ENCODE assay signal across 8 mouse cellular contexts in genomic region chr16:29734324-29734723, GRCm38 (mm10).
DNase-seq lines count a peak whose midpoint lies in the region; ATAC-seq and TF ChIP-seq lines count a peak whose summit lies in the region.

No protein-coding gene starts in this region.

- TF ChIP-seq POLR2A in thymus, adult 2 months (IDR thresholded peaks at IDR 0.05; ENCODE audit: control insufficient read depth, extremely low read depth, insufficient read depth, low read length, poor library complexity), result no peak

- peak; percentile 17 for DNase-seq in thymus, adult 2 months
- DNase-seq in thymus, postnatal 36 days, result no peak
- peak; percentile 40 to 62 for DNase-seq in cerebellum, postnatal 25 days
- peak; percentile 56 for DNase-seq in gastrocnemius, postnatal 25 days
- peak; percentile 7 for DNase-seq in naive thymus-derived CD4-positive, alpha-beta T cell, adult 2 months (ENCODE audit: low read depth)

- no peaks in the 10 kb centered on the region for H3K27me3 ChIP-seq in thymus, adult 2 months (ENCODE audit: control insufficient read depth, insufficient read depth, low read length)
- H3K27me3 ChIP-seq in intestine, embryonic 15.5 days (replicated peaks), result no peaks in the 10 kb centered on the region
- peaks cover 18% of the 10 kb centered on the region for H3K27me3 ChIP-seq in limb, embryonic 12.5 days

- H3K36me3 ChIP-seq in thymus, adult 2 months (ENCODE audit: control insufficient read depth, insufficient read depth, low read length), result no peaks in the 10 kb centered on the region
- no peaks in the 10 kb centered on the region for H3K36me3 ChIP-seq in intestine, embryonic 15.5 days
- no peaks in the 10 kb centered on the region for H3K36me3 ChIP-seq in limb, embryonic 12.5 days

- peaks cover 4% of the 10 kb centered on the region for H3K4me1 ChIP-seq in thymus, adult 2 months (replicated peaks; ENCODE audit: control insufficient read depth, insufficient read depth, low read length)
- peaks cover 23% of the 10 kb centered on the region for H3K4me1 ChIP-seq in intestine, embryonic 15.5 days (replicated peaks)
- H3K4me1 ChIP-seq in limb, embryonic 12.5 days (replicated peaks), result peaks cover 53% of the 10 kb centered on the region

- no peak for TF ChIP-seq CTCF in thymus, adult 2 months (IDR thresholded peaks at IDR 0.05; ENCODE audit: borderline replicate concordance, control insufficient read depth, extremely low read depth, insufficient read depth, low read length, poor library complexity)

- WGBS in thymus, adult 2 months, result 33% methylated on average over 1 of the region's 1 CpGs
- 15% methylated on average over 1 of the region's 1 CpGs for WGBS in intestine, embryonic 15.5 days
- 0% methylated on average over 1 of the region's 1 CpGs for WGBS in limb, embryonic 12.5 days

- no peak overlapping the region for H3K27ac ChIP-seq in thymus, adult 2 months (ENCODE audit: control insufficient read depth, insufficient read depth, low read length)
- peak overlapping the region; percentile 85 for H3K27ac ChIP-seq in intestine, embryonic 15.5 days
- peak overlapping the region; percentile 84 for H3K27ac ChIP-seq in limb, embryonic 12.5 days

- H3K4me2 ChIP-seq in intestine, embryonic 15.5 days (replicated peaks), result peak overlapping the region; percentile 37
- H3K4me2 ChIP-seq in limb, embryonic 12.5 days, result peak overlapping the region; percentile 46

- peak; percentile 76 for ATAC-seq in intestine, embryonic 15.5 days
- ATAC-seq in limb, embryonic 12.5 days (ENCODE audit: insufficient number of reproducible peaks, insufficient read depth, low FRiP score, low TSS enrichment, low read depth), result peak; percentile 60
- ATAC-seq in inflammation-experienced regulatory T-cells, adult 6 months, result no peak

- no peak overlapping the region for H3K9ac ChIP-seq in intestine, embryonic 15.5 days
- H3K9ac ChIP-seq in limb, embryonic 12.5 days (replicated peaks), result 0 out of 2 replicates have a peak overlapping the region, but pooled peaks have one; percentile 5

- no peak overlapping the region for H3K4me3 ChIP-seq in thymus, adult 2 months (ENCODE audit: control insufficient read depth, insufficient read depth, low read length)
- H3K4me3 ChIP-seq in intestine, embryonic 15.5 days (replicated peaks), result no peak overlapping the region
- H3K4me3 ChIP-seq in limb, embryonic 12.5 days (replicated peaks), result no peak overlapping the region

- no peaks in the 10 kb centered on the region for H3K9me3 ChIP-seq in intestine, embryonic 15.5 days
- H3K9me3 ChIP-seq in limb, embryonic 12.5 days, result no peaks in the 10 kb centered on the region

Comparison
In these comparisons a context has a peak if more than half of its experiments do, and no peak if none do; other contexts are left out.
1. DNase-seq: peak in thymus, adult 2 months (single experiment), cerebellum, postnatal 25 days (2 of 2), gastrocnemius, postnatal 25 days (single experiment) and naive thymus-derived CD4-positive, alpha-beta T cell, adult 2 months (single experiment); none in thymus, postnatal 36 days (0 of 2).